Mouse (Mus musculus) liver, adult 2 months (tissue): ENCODE measurements around the gene Ctsz. TPM values are rescaled to one million over a fixed set of nuclear protein-coding genes. Genes with fewer than 3 reads are reported as not detected.

ENCODE experiments used
- DNase-seq: peaks from one replicate; pipeline ENCODE4 v3.0.0-alpha.2; 2011; ENCODE audit warnings: low read depth, low spot score; ENCODE audit errors: extremely low read depth
- H3K27ac ChIP-seq: fragments of 200-500 bp; replicated peaks from 2 replicates; pipeline ENCODE4 v1.5.1; 2012; ENCODE audit warnings: low read depth, mild to moderate bottlenecking, control low read depth, inconsistent platforms, low read length; ENCODE audit not compliant: insufficient read depth
- H3K27me3 ChIP-seq: fragments of 200-500 bp; 2 replicates; pipeline ENCODE4 v1.6.1; 2012; ENCODE audit warnings: mild to moderate bottlenecking, moderate library complexity, low read length, inconsistent platforms; ENCODE audit not compliant: control insufficient read depth, insufficient read depth
- H3K36me3 ChIP-seq: fragments of 200-500 bp; 2 replicates; pipeline ENCODE4 v1.6.1; 2012; ENCODE audit warnings: low read length, inconsistent platforms; ENCODE audit not compliant: control insufficient read depth, insufficient read depth
- H3K4me1 ChIP-seq: fragments of 200-500 bp; 2 replicates; pipeline ENCODE4 v1.6.1; 2011; ENCODE audit warnings: low read length; ENCODE audit not compliant: control insufficient read depth, insufficient read depth
- H3K4me3 ChIP-seq: fragments of 200-500 bp; 2 replicates; pipeline ENCODE4 v1.5.1; 2011; ENCODE audit warnings: low read depth, mild to moderate bottlenecking, control low read depth, low read length, moderate library complexity; ENCODE audit not compliant: insufficient read depth
- H3K79me2 ChIP-seq: fragments of 200-500 bp; 2 replicates; pipeline ENCODE4 v1.6.1; 2012; ENCODE audit warnings: inconsistent platforms, mild to moderate bottlenecking, low read length, moderate library complexity; ENCODE audit not compliant: control insufficient read depth, insufficient read depth
- H3K9ac ChIP-seq: fragments of 200-500 bp; 2 replicates; pipeline ENCODE4 v1.6.1; 2012; ENCODE audit warnings: low read depth, mild to moderate bottlenecking, control low read depth, inconsistent platforms, low read length
- CTCF ChIP-seq: fragments of 200-500 bp; IDR thresholded peaks from 2 replicates; pipeline ENCODE4 v1.5.1; 2011; ENCODE audit warnings: low read depth, low read length, control low read depth
- POLR2A ChIP-seq: fragments of 200-500 bp; IDR thresholded peaks from 2 replicates; pipeline ENCODE4 v1.6.1; 2011; ENCODE audit warnings: low read length, control low read depth; ENCODE audit not compliant: insufficient read depth; ENCODE audit errors: extremely low read depth
- WGBS: fragments of 180-500 bp; shearing (Covaris S2); methylation state at CpG from one replicate; pipeline ENCODE4 v1.1.7; 2018; 5-methylcytosine and 5-hydroxymethylcytosine counted together
- polyA plus RNA-seq: library from polyadenylated mRNA; depleted of rRNA; stranded (reverse); fragments of >200 nt; gene quantifications from 2 replicates; pipeline ENCODE4 v1.2.3, GENCODE M21; 2012; rRNA removed
- total RNA-seq: library from RNA; depleted of rRNA; stranded (reverse); fragments of >200 nt; gene quantifications from 2 replicates; pipeline ENCODE4 v1.2.3, GENCODE M21; 2014; rRNA removed

The Ctsz gene
- total and polyA plus RNA-seq, 2 experiments: 235 to 389 TPM

DNA sequence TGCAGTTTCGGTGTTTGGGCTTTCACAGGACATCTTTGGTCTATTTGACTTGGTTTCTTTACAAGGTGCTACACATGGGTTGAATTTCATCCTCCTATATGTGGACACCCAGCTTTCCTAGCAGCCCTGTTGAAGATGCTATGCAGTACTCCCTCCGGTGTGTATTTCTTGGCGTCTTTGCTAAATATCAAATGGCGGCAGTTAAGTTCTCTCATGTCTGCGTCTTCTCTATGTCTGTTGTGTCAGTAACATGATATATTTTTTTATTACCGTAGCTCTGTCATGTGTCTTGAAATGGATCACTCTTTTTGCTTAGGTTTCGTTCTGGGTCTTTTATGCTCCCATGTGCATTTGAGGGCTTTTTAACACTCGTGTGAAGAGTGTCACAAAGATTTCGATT, 57.8 kb downstream of the Ctsz start:
- WGBS: 87% methylated on average over 9 of the region's 9 CpGs
- no peaks in the 10 kb centered on the region for H3K79me2 ChIP-seq
- no peak overlapping the region for H3K4me3 ChIP-seq
- H3K27ac ChIP-seq: no peak overlapping the region
- no peaks in the 10 kb centered on the region for H3K27me3 ChIP-seq
- no peaks in the 10 kb centered on the region for H3K4me1 ChIP-seq
- DNase-seq: no peak
- TF ChIP-seq CTCF (no peak), POLR2A (no peak)
- H3K9ac ChIP-seq: no peak overlapping the region
- H3K36me3 ChIP-seq: no peaks in the 10 kb centered on the region

Other genes with a start within 250 kb of the Ctsz start
- 201 and 240 TPM in 2 replicates for gene Gnas, start 154.7 kb downstream of the Ctsz start, total RNA-seq
- 412 and 417 TPM in 2 replicates for gene Gnas, start 154.7 kb downstream of the Ctsz start, polyA plus RNA-seq
- not detected in 2 replicates for gene Gm20721, start 92.3 kb downstream of the Ctsz start, total RNA-seq
- gene Gm20721, start 92.3 kb downstream of the Ctsz start, polyA plus RNA-seq: 0.10 and 0.31 TPM in 2 replicates
- 17.3 and 19.4 TPM in 2 replicates for gene Nelfcd, start 23.2 kb downstream of the Ctsz start, total RNA-seq
- 35.1 and 40.6 TPM in 2 replicates for gene Nelfcd, start 23.2 kb downstream of the Ctsz start, polyA plus RNA-seq
- gene Tubb1, start 11.7 kb upstream of the Ctsz start, total RNA-seq: 0.18 and 0.40 TPM in 2 replicates
- 0.07 and 0.33 TPM in 2 replicates for gene Tubb1, start 11.7 kb upstream of the Ctsz start, polyA plus RNA-seq
- gene Atp5e, start 25.1 kb upstream of the Ctsz start, total RNA-seq: 469 and 519 TPM in 2 replicates
- gene Atp5e, start 25.1 kb upstream of the Ctsz start, polyA plus RNA-seq: 502 and 633 TPM in 2 replicates
- 35.4 and 38.6 TPM in 2 replicates for gene Prelid3b, start 34.0 kb upstream of the Ctsz start, total RNA-seq
- gene Prelid3b, start 34.0 kb upstream of the Ctsz start, polyA plus RNA-seq: 24.5 and 30.7 TPM in 2 replicates
- gene Zfp831, start 204.5 kb upstream of the Ctsz start, total RNA-seq: 0.09 and 0.13 TPM in 2 replicates
- 0.04 and 0.06 TPM in 2 replicates for gene Zfp831, start 204.5 kb upstream of the Ctsz start, polyA plus RNA-seq